ENCODE assay signal across 8 mouse cellular contexts in the genomic region with DNA sequence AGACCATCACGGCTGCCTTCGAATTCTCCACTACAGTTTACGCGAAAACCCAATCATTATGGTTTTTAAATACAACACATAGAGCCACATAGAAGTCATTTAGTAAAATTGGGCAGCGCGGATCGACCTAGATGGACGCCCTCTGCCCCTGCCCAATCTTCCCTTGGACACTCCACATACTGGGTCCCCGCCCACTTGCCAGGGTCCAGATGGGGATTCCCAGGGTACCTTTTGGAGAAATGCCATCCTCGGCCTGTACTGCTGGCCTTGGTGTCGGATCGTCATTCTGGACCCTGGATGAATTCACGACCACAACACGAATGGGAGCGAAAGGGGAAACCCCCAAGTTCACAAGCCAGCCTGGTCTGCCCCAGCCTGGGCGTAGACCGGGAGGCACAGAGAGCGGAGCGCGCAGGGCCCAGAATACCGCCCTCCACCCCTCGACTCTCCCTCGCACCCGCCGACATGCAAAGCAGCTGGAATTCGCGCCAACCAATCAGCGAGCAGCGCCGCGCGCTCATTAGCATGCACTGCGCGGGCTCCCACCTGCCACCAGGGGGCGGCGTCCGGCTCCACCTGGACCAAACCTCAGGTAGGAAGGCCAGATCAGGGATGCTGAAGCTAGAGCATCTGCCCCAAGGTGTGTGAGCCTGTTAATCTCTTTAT. TPM values are rescaled to one million over a fixed set of nuclear protein-coding genes. Genes with fewer than 3 reads are reported as not detected.
A peak's percentile ranks its signal among the peaks of the same experiment; 100 is the strongest.
DNase-seq lines count a peak whose midpoint lies in the region; ATAC-seq lines count a peak whose summit lies in the region.

A gene (minus strand): TSS at position 420 of the 666 bp plus-strand sequence.

- ATAC-seq in inflammation-experienced regulatory T-cells, adult 6 months, result peak; percentile 100
- ATAC-seq in megakaryocyte progenitor cell, adult 5-6 weeks (replicated peaks; ENCODE audit: poor library complexity), result peak; percentile 99

- peak; percentile 85 for DNase-seq in adrenal gland, adult 8-10 months
- peak; percentile 87 for DNase-seq in embryo, embryonic 11.5 days (ENCODE audit: low read depth, low spot score)
- peak; percentile 82 for DNase-seq in gastrocnemius, postnatal 25 days
- DNase-seq in left cerebral cortex, adult 9 months (ENCODE audit: low spot score in 2 of 2), result peak; percentile 79 to 92
- peak; percentile 94 to 95 for DNase-seq in right cerebral cortex, postnatal 10 days (ENCODE audit: low spot score in 2 of 2)
- DNase-seq in urinary bladder, postnatal 14 days (ENCODE audit: low spot score), result peak; percentile 95

RNA-seq across cellular contexts. Expression of the gene that starts here (rescaled TPM):
- total RNA-seq in adrenal gland, adult 8-10 months (2022), result 1 to 10 TPM; 4.9 to 9.8 (median 7.4) TPM
- total RNA-seq in gastrocnemius, postnatal 25 days (2021), result under 1 TPM in 1 of 2 experiments, not detected in 1; 0.19 TPM
- 1 to 10 TPM; 4.2 to 6.6 (median 4.9) TPM for polyA plus RNA-seq in inflammation-experienced regulatory T-cells, adult 6 months (2017; shearing (Covaris generic))
- total RNA-seq in megakaryocyte progenitor cell, adult 5-6 weeks (2015), result 0.77 TPM in 1 of 2 replicates, not detected in the other
- total RNA-seq in megakaryocyte progenitor cell, adult 5-6 weeks (2017), result 0.07 TPM in 1 of 2 replicates, not detected in the other

Comparison
In these comparisons a context has a peak if more than half of its experiments do, and no peak if none do; other contexts are left out.
1. Peak in every context shown above with its lines: DNase-seq and ATAC-seq.
2. Peak in DNase-seq in gastrocnemius, postnatal 25 days; RNA of the gene not detected or under 1 TPM.
3. Peak in ATAC-seq in megakaryocyte progenitor cell, adult 5-6 weeks; RNA of the gene not detected or under 1 TPM.